Mouse (Mus musculus): ENCODE measurements around the gene Ccdc149. TPM values are rescaled to one million over a fixed set of nuclear protein-coding genes. Genes with fewer than 3 reads are reported as not detected.

The Ccdc149 gene
- 3.5 and 3.6 TPM in 2 replicates for polyA plus RNA-seq (2015; fragmentation: Nextera tagmentation; extraction: Ambion mirVana)

GRCm38 (mm10) chr5:52470991-52471801, at the start of gene Ccdc149:
Ccdc149 (minus strand) TSS chr5:52471521.
- no peak; the same call in 1 of the 2 replicates for TF ChIP-seq CTCF (IDR thresholded peaks at IDR 0.05; ENCODE audit: low read depth)
- no peaks in the 10 kb centered on the region for H3K27me3 ChIP-seq (ENCODE audit: insufficient read depth, low read length)
- peak within 1 kb of the TSS; percentile 58 for H3K4me3 ChIP-seq (replicated peaks; ENCODE audit: low read depth, low read length)
- peak within 1 kb of the TSS; percentile 80 for H3K9ac ChIP-seq (ENCODE audit: low read depth, low read length)
- H3K27ac ChIP-seq, result peak within 1 kb of the TSS; percentile 66
- no peaks in the 10 kb centered on the region; the same call in 1 of the 2 replicates for H3K4me1 ChIP-seq (replicated peaks; ENCODE audit: insufficient read depth, low read length)
- 3% methylated on average over 55 of the region's 65 CpGs for WGBS
- DNase-seq (ENCODE audit: low spot score), result peak; percentile 73
- peak within 1 kb of the TSS; percentile 93 for H3K4me2 ChIP-seq (ENCODE audit: low read length)
- no peaks in the 10 kb centered on the region for H3K9me3 ChIP-seq (replicated peaks; ENCODE audit: low read length)
- no peaks in the 10 kb centered on the region for H3K36me3 ChIP-seq (ENCODE audit: insufficient read depth, low read length)
- ATAC-seq (replicated peaks; ENCODE audit: low FRiP score, low read depth), result peak; percentile 95

- no peak for ATAC-seq (replicated peaks; ENCODE audit: low FRiP score, low read depth)
- H3K27ac ChIP-seq, result no peak overlapping the region
- H3K9me3 ChIP-seq (replicated peaks; ENCODE audit: low read length), result no peaks in the 10 kb centered on the region
- 68% methylated on average over 2 of the region's 2 CpGs for WGBS
- no peak for TF ChIP-seq CTCF (IDR thresholded peaks at IDR 0.05; ENCODE audit: low read depth)
- 0 out of 2 replicates have a peak, but pooled peaks cover 4% of the 10 kb centered on the region for H3K27me3 ChIP-seq (ENCODE audit: insufficient read depth, low read length)
- peaks cover 3% of the 10 kb centered on the region; the same call in 1 of the 2 replicates for H3K4me1 ChIP-seq (replicated peaks; ENCODE audit: insufficient read depth, low read length)
- DNase-seq (ENCODE audit: low spot score), result no peak
- no peak overlapping the region for H3K4me3 ChIP-seq (replicated peaks; ENCODE audit: low read depth, low read length)
- H3K4me2 ChIP-seq (ENCODE audit: low read length), result no peak overlapping the region
- H3K36me3 ChIP-seq (ENCODE audit: insufficient read depth, low read length), result no peaks in the 10 kb centered on the region
- H3K9ac ChIP-seq (ENCODE audit: low read depth, low read length), result no peak overlapping the region
These were observed 48.6 kb upstream of the Ccdc149 start for GRCm38 (mm10) chr5:52519921-52520320.

- Histone ChIP-seq H3K4me3 (replicated peaks; ENCODE audit: low read depth, low read length) (peak overlapping the region; percentile 24), H3K36me3 (ENCODE audit: insufficient read depth, low read length) (no peaks in the 10 kb centered on the region), H3K27ac (no peak overlapping the region), H3K9me3 (replicated peaks; ENCODE audit: low read length) (no peaks in the 10 kb centered on the region), H3K9ac (ENCODE audit: low read depth, low read length) (no peak overlapping the region), H3K4me2 (ENCODE audit: low read length) (peak overlapping the region; percentile 56), H3K4me1 (replicated peaks; ENCODE audit: insufficient read depth, low read length) (peaks cover 3% of the 10 kb centered on the region; the same call in 1 of the 2 replicates), H3K27me3 (ENCODE audit: insufficient read depth, low read length) (0 out of 2 replicates have a peak, but pooled peaks cover 4% of the 10 kb centered on the region)
- WGBS, result 14% methylated on average over 21 of the region's 21 CpGs
- no peak for DNase-seq (ENCODE audit: low spot score)
- ATAC-seq (replicated peaks; ENCODE audit: low FRiP score, low read depth), result no peak
- no peak for TF ChIP-seq CTCF (IDR thresholded peaks at IDR 0.05; ENCODE audit: low read depth)
These were observed 44.8 kb upstream of the Ccdc149 start for GRCm38 (mm10) chr5:52516072-52516476.

- Histone ChIP-seq H3K4me1 (replicated peaks; ENCODE audit: insufficient read depth, low read length) (peaks cover 3% of the 10 kb centered on the region; the same call in 1 of the 2 replicates), H3K27me3 (ENCODE audit: insufficient read depth, low read length) (0 out of 2 replicates have a peak, but pooled peaks cover 4% of the 10 kb centered on the region), H3K9me3 (replicated peaks; ENCODE audit: low read length) (no peaks in the 10 kb centered on the region), H3K4me3 (replicated peaks; ENCODE audit: low read depth, low read length) (peak overlapping the region; percentile 24), H3K27ac (no peak overlapping the region), H3K36me3 (ENCODE audit: insufficient read depth, low read length) (no peaks in the 10 kb centered on the region), H3K9ac (ENCODE audit: low read depth, low read length) (no peak overlapping the region), H3K4me2 (ENCODE audit: low read length) (peak overlapping the region; percentile 56)
- peak; percentile 79 for TF ChIP-seq CTCF (IDR thresholded peaks at IDR 0.05; ENCODE audit: low read depth)
- 29% methylated on average over 22 of the region's 22 CpGs for WGBS
- DNase-seq (ENCODE audit: low spot score), result peak; percentile 80
- ATAC-seq (replicated peaks; ENCODE audit: low FRiP score, low read depth), result no peak
These were observed 44.1 kb upstream of the Ccdc149 start for GRCm38 (mm10) chr5:52515246-52516021.

- Histone ChIP-seq H3K4me3 (replicated peaks; ENCODE audit: low read depth, low read length) (no peak overlapping the region), H3K36me3 (ENCODE audit: insufficient read depth, low read length) (no peaks in the 10 kb centered on the region), H3K27me3 (ENCODE audit: insufficient read depth, low read length) (0 out of 2 replicates have a peak, but pooled peaks cover 4% of the 10 kb centered on the region), H3K4me1 (replicated peaks; ENCODE audit: insufficient read depth, low read length) (peaks cover under 1% of the 10 kb centered on the region; the same call in 1 of the 2 replicates), H3K9me3 (replicated peaks; ENCODE audit: low read length) (no peaks in the 10 kb centered on the region), H3K4me2 (ENCODE audit: low read length) (no peak overlapping the region), H3K9ac (ENCODE audit: low read depth, low read length) (no peak overlapping the region), H3K27ac (no peak overlapping the region)
- ATAC-seq (replicated peaks; ENCODE audit: low FRiP score, low read depth) (no peak), DNase-seq (ENCODE audit: low spot score) (no peak)
- TF ChIP-seq CTCF (IDR thresholded peaks at IDR 0.05; ENCODE audit: low read depth), result no peak
- 62% methylated on average over 3 of the region's 3 CpGs for WGBS
These were observed 39.8 kb upstream of the Ccdc149 start for GRCm38 (mm10) chr5:52511089-52511488.

GRCm38 (mm10) chr5:52509416-52509815, 38.1 kb upstream of the Ccdc149 start:
- Histone ChIP-seq H3K36me3 (ENCODE audit: insufficient read depth, low read length) (no peaks in the 10 kb centered on the region), H3K4me2 (ENCODE audit: low read length) (no peak overlapping the region), H3K4me1 (replicated peaks; ENCODE audit: insufficient read depth, low read length) (no peaks in the 10 kb centered on the region), H3K9me3 (replicated peaks; ENCODE audit: low read length) (no peaks in the 10 kb centered on the region), H3K9ac (ENCODE audit: low read depth, low read length) (no peak overlapping the region), H3K27ac (no peak overlapping the region), H3K27me3 (ENCODE audit: insufficient read depth, low read length) (no peaks in the 10 kb centered on the region), H3K4me3 (replicated peaks; ENCODE audit: low read depth, low read length) (no peak overlapping the region)
- ATAC-seq (replicated peaks; ENCODE audit: low FRiP score, low read depth), result no peak
- TF ChIP-seq CTCF (IDR thresholded peaks at IDR 0.05; ENCODE audit: low read depth), result no peak
- DNase-seq (ENCODE audit: low spot score), result no peak
- WGBS, result 79% methylated on average over 6 of the region's 6 CpGs

Measured in kidney, postnatal 0 days (tissue).